Mouse (Mus musculus) ES-Bruce4 (cell line): ENCODE data around the gene Pde6h. TPM values are rescaled to one million over a fixed set of nuclear protein-coding genes. Genes with fewer than 3 reads are reported as not detected.

Source experiments
- H3K27ac ChIP-seq: 2 replicates; pipeline ENCODE4 v1.5.1; 2012; ENCODE audit warnings: low read length, inconsistent platforms; ENCODE audit not compliant: insufficient read depth
- H3K27me3 ChIP-seq: 2 replicates; pipeline ENCODE4 v1.6.1; 2012; ENCODE audit warnings: mild to moderate bottlenecking, low read length, inconsistent platforms; ENCODE audit not compliant: control insufficient read depth, poor library complexity, insufficient read depth, severe bottlenecking
- H3K36me3 ChIP-seq: 2 replicates; pipeline ENCODE4 v1.6.1; 2012; ENCODE audit warnings: inconsistent platforms, mild to moderate bottlenecking, low read length, moderate library complexity; ENCODE audit not compliant: control insufficient read depth, poor library complexity, insufficient read depth, severe bottlenecking
- H3K4me1 ChIP-seq: one replicate; pipeline ENCODE4 v1.8.1; 2011; ENCODE audit warnings: low read length; ENCODE audit not compliant: control insufficient read depth, insufficient read depth
- H3K4me3 ChIP-seq: 2 replicates; pipeline ENCODE4 v1.5.1; 2011; ENCODE audit warnings: low read depth, mild to moderate bottlenecking, low read length
- H3K9ac ChIP-seq: 2 replicates; pipeline ENCODE4 v1.6.1; 2012; ENCODE audit warnings: low read depth, mild to moderate bottlenecking, inconsistent platforms; ENCODE audit not compliant: poor library complexity, severe bottlenecking
- H3K9me3 ChIP-seq: replicated peaks from 2 replicates; pipeline ENCODE4 v1.6.1; 2012; ENCODE audit warnings: mild to moderate bottlenecking, low read length, inconsistent platforms; ENCODE audit not compliant: control insufficient read depth, poor library complexity, insufficient read depth, severe bottlenecking
- CTCF ChIP-seq: IDR thresholded peaks from one replicate; pipeline ENCODE4 v1.8.1; 2011; ENCODE audit warnings: low read depth, low read length
- EP300 ChIP-seq: IDR thresholded peaks from 2 replicates; pipeline ENCODE4 v1.6.1; 2011; ENCODE audit warnings: low read depth, low read length; ENCODE audit not compliant: insufficient read depth
- POLR2A ChIP-seq: IDR thresholded peaks from one replicate; pipeline ENCODE4 v1.8.1; 2011; ENCODE audit warnings: low read length; ENCODE audit not compliant: insufficient read depth
- polyA plus RNA-seq: library from polyadenylated mRNA; stranded (reverse); fragments of >200 nt; gene quantifications from 2 replicates; pipeline ENCODE4 v1.2.4, GENCODE M21; 2011; ENCODE audit warnings: low read depth; ENCODE audit not compliant: missing spikeins, insufficient read depth, insufficient read length

The Pde6h gene
- polyA plus RNA-seq, 1 experiment = not detected

GRCm38 (mm10) chr6:136936361-136936760, 12.7 kb downstream of the Pde6h start:
- Histone ChIP-seq H3K4me1 (no peaks in the 10 kb centered on the region), H3K36me3 (no peaks in the 10 kb centered on the region), H3K9ac (no peak overlapping the region), H3K27me3 (no peaks in the 10 kb centered on the region), H3K27ac (no peak overlapping the region), H3K9me3 (no peaks in the 10 kb centered on the region; the same call in 1 of the 2 replicates), H3K4me3 (no peak overlapping the region)
- no peak for TF ChIP-seq CTCF
- no peak for TF ChIP-seq EP300
- no peak for TF ChIP-seq POLR2A

- Histone ChIP-seq H3K9ac (no peak overlapping the region), H3K4me1 (peaks cover 2% of the 10 kb centered on the region), H3K4me3 (no peak overlapping the region), H3K9me3 (no peaks in the 10 kb centered on the region; the same call in 1 of the 2 replicates), H3K27me3 (no peaks in the 10 kb centered on the region), H3K27ac (no peak overlapping the region), H3K36me3 (no peaks in the 10 kb centered on the region)
- no peak for TF ChIP-seq POLR2A
- no peak for TF ChIP-seq EP300
- TF ChIP-seq CTCF = no peak
Observed at GRCm38 (mm10) chr6:136937117-136937516, 13.5 kb downstream of the Pde6h start.

- Histone ChIP-seq H3K27me3 (no peaks in the 10 kb centered on the region), H3K36me3 (no peaks in the 10 kb centered on the region), H3K27ac (no peak overlapping the region), H3K9me3 (no peaks in the 10 kb centered on the region; the same call in 1 of the 2 replicates), H3K4me1 (peaks cover 2% of the 10 kb centered on the region), H3K9ac (no peak overlapping the region), H3K4me3 (no peak overlapping the region)
- TF ChIP-seq CTCF = no peak
- TF ChIP-seq POLR2A = no peak
- TF ChIP-seq EP300 = no peak
Observed at GRCm38 (mm10) chr6:136938331-136939126, 14.9 kb downstream of the Pde6h start.

- no peak overlapping the region for H3K27ac ChIP-seq
Observed at GRCm38 (mm10) chr6:136939326-136940187, 15.9 kb downstream of the Pde6h start.

GRCm38 (mm10) chr6:136940188-136940960, 16.7 kb downstream of the Pde6h start:
- no peaks in the 10 kb centered on the region for H3K36me3 ChIP-seq
- no peak overlapping the region for H3K27ac ChIP-seq
- H3K9ac ChIP-seq = no peak overlapping the region
- TF ChIP-seq EP300 = no peak
- TF ChIP-seq CTCF = no peak
- no peak for TF ChIP-seq POLR2A
- no peak overlapping the region for H3K4me3 ChIP-seq
- H3K9me3 ChIP-seq = no peaks in the 10 kb centered on the region; the same call in 1 of the 2 replicates
- no peaks in the 10 kb centered on the region for H3K27me3 ChIP-seq
- H3K4me1 ChIP-seq = peaks cover 2% of the 10 kb centered on the region

More at GRCm38 (mm10) chr6:136939326-136940187, 15.9 kb downstream of the Pde6h start:
- no peaks in the 10 kb centered on the region for H3K36me3 ChIP-seq
- H3K9me3 ChIP-seq = no peaks in the 10 kb centered on the region; the same call in 1 of the 2 replicates
- H3K4me1 ChIP-seq = peaks cover 2% of the 10 kb centered on the region
- no peaks in the 10 kb centered on the region for H3K27me3 ChIP-seq
- no peak overlapping the region for H3K4me3 ChIP-seq
- no peak for TF ChIP-seq CTCF
- TF ChIP-seq POLR2A = no peak
- no peak overlapping the region for H3K9ac ChIP-seq
